Mouse (Mus musculus): Measurements from ENCODE around the gene Rflna.

The Rflna gene

GRCm38 (mm10) chr5:125052603-125053488, 49.8 kb downstream of the Rflna start:
- peak in 1 of 2 experiments; percentile 66 for DNase-seq (ENCODE audit: low spot score in 2 of 2)

- no peak for DNase-seq (ENCODE audit: low spot score in 2 of 2)
Observed at GRCm38 (mm10) chr5:125053661-125054060, 50.6 kb downstream of the Rflna start.

GRCm38 (mm10) chr5:125055901-125056300, 52.9 kb downstream of the Rflna start:
- DNase-seq (ENCODE audit: low spot score in 2 of 2): no peak

- no peak for DNase-seq (ENCODE audit: low spot score in 2 of 2)
Observed at GRCm38 (mm10) chr5:125056331-125056695, 53.3 kb downstream of the Rflna start.

GRCm38 (mm10) chr5:125056696-125057554, 53.9 kb downstream of the Rflna start:
- DNase-seq (ENCODE audit: low spot score in 2 of 2): no peak

- DNase-seq (ENCODE audit: low spot score in 2 of 2): no peak
Observed at GRCm38 (mm10) chr5:125057555-125058266, 54.7 kb downstream of the Rflna start.

GRCm38 (mm10) chr5:125058267-125058668, 55.2 kb downstream of the Rflna start:
- DNase-seq (ENCODE audit: low spot score in 2 of 2): peak; percentile 66 to 72

All from frontal cortex, postnatal 10 days (tissue).